ENCODE assay signal across 16 mouse cellular contexts in genomic region chr12:45672361-45672760, GRCm38 (mm10).
DNase-seq lines count a peak whose midpoint lies in the region; ATAC-seq lines count a peak whose summit lies in the region.
"Had no signal": no experiment of that assay in that cellular context is flagged by ENCODE, and none has a peak within 500 bp of the region (broad histone marks: within the 10 kb centered on the region; RNA-seq: fewer than 3 reads in every experiment).

No protein-coding gene starts in this region.

- no peak overlapping the region for H3K9ac ChIP-seq in kidney, embryonic 15.5 days
- no peak overlapping the region for H3K9ac ChIP-seq in kidney, embryonic 14.5 days (ENCODE audit: low read depth, low read length)
- H3K9ac ChIP-seq in hindbrain, embryonic 14.5 days = no peak overlapping the region
- H3K9ac ChIP-seq in midbrain, embryonic 14.5 days (replicated peaks; ENCODE audit: low read length) = 0 out of 2 replicates have a peak overlapping the region, but pooled peaks have one; percentile 7
- H3K9ac ChIP-seq: liver, embryonic 13.5 days had no signal

- no peaks in the 10 kb centered on the region for H3K9me3 ChIP-seq in kidney, embryonic 15.5 days (replicated peaks)
- H3K9me3 ChIP-seq in kidney, embryonic 14.5 days (ENCODE audit: control insufficient read depth, low read length) = no peaks in the 10 kb centered on the region
- no peaks in the 10 kb centered on the region for H3K9me3 ChIP-seq in hindbrain, embryonic 14.5 days (ENCODE audit: control insufficient read depth, low read length)
- H3K9me3 ChIP-seq in midbrain, embryonic 14.5 days (ENCODE audit: control insufficient read depth, low read length) = no peaks in the 10 kb centered on the region
- H3K9me3 ChIP-seq: G1E; liver, embryonic 13.5 days had no signal

- ATAC-seq in kidney, embryonic 15.5 days (replicated peaks; ENCODE audit: low FRiP score) = no peak
- ATAC-seq in kidney, embryonic 14.5 days (ENCODE audit: low FRiP score, low TSS enrichment) = no peak
- ATAC-seq in hindbrain, embryonic 14.5 days (ENCODE audit: low FRiP score) = 0 out of 2 replicates have a peak, but pooled peaks have one; percentile 3
- no peak for ATAC-seq in midbrain, embryonic 14.5 days (ENCODE audit: low FRiP score, low TSS enrichment)
- ATAC-seq: intestine, postnatal 0 days had no signal

- peaks cover 13% of the 10 kb centered on the region for H3K4me1 ChIP-seq in kidney, embryonic 15.5 days
- peaks cover 6% of the 10 kb centered on the region; the same call in 1 of the 2 replicates for H3K4me1 ChIP-seq in kidney, embryonic 14.5 days (ENCODE audit: control insufficient read depth, insufficient read depth, low read length)
- H3K4me1 ChIP-seq in hindbrain, embryonic 14.5 days (replicated peaks; ENCODE audit: control insufficient read depth, insufficient read depth, low read length) = peaks cover 25% of the 10 kb centered on the region
- H3K4me1 ChIP-seq in midbrain, embryonic 14.5 days (ENCODE audit: control insufficient read depth, insufficient read depth, low read length) = peaks cover 24% of the 10 kb centered on the region
- H3K4me1 ChIP-seq: liver, embryonic 13.5 days had no signal

- no peaks in the 10 kb centered on the region for H3K36me3 ChIP-seq in kidney, embryonic 15.5 days
- no peaks in the 10 kb centered on the region for H3K36me3 ChIP-seq in kidney, embryonic 14.5 days (ENCODE audit: control insufficient read depth, insufficient read depth, low read length)
- no peaks in the 10 kb centered on the region for H3K36me3 ChIP-seq in hindbrain, embryonic 14.5 days (replicated peaks; ENCODE audit: control insufficient read depth, insufficient read depth)
- no peaks in the 10 kb centered on the region for H3K36me3 ChIP-seq in midbrain, embryonic 14.5 days (ENCODE audit: control insufficient read depth, insufficient read depth, low read length)
- H3K36me3 ChIP-seq: G1E; liver, embryonic 13.5 days had no signal

- no peak overlapping the region for H3K4me3 ChIP-seq in kidney, embryonic 15.5 days (replicated peaks)
- no peak overlapping the region for H3K4me3 ChIP-seq in kidney, embryonic 14.5 days (ENCODE audit: low read length)
- no peak overlapping the region for H3K4me3 ChIP-seq in hindbrain, embryonic 14.5 days (replicated peaks; ENCODE audit: low read length)
- H3K4me3 ChIP-seq in midbrain, embryonic 14.5 days (replicated peaks; ENCODE audit: low read depth, low read length) = no peak overlapping the region
- H3K4me3 ChIP-seq: left cerebral cortex, adult 2 months; liver, embryonic 13.5 days had no signal

- peak; percentile 8 for DNase-seq in embryo, embryonic 11 days
- DNase-seq in hindbrain, embryonic 14.5 days (ENCODE audit: low spot score) = peak; percentile 51
- peak; percentile 48 for DNase-seq in midbrain, embryonic 14.5 days
- no peak for DNase-seq in urinary bladder, postnatal 4 days (ENCODE audit: low spot score in 2 of 2)
- DNase-seq in right cerebral cortex, postnatal 4 days = no peak
- no peak for DNase-seq in kidney, postnatal 14 days
- DNase-seq: adrenal gland, postnatal 25 days; cerebellum, postnatal 36 days; heart, adult 18-20 months; heart, postnatal 14 days; liver, embryonic 13.5 days had no signal

- no peaks in the 10 kb centered on the region for H3K27me3 ChIP-seq in kidney, embryonic 15.5 days
- no peaks in the 10 kb centered on the region for H3K27me3 ChIP-seq in kidney, embryonic 14.5 days (ENCODE audit: control insufficient read depth, insufficient read depth, low read length)
- H3K27me3 ChIP-seq in hindbrain, embryonic 14.5 days (ENCODE audit: control insufficient read depth, insufficient read depth, low read length) = no peaks in the 10 kb centered on the region
- no peaks in the 10 kb centered on the region for H3K27me3 ChIP-seq in midbrain, embryonic 14.5 days (ENCODE audit: control insufficient read depth, insufficient read depth, low read length)
- H3K27me3 ChIP-seq: liver, embryonic 13.5 days had no signal

- no peak overlapping the region for H3K4me2 ChIP-seq in kidney, embryonic 15.5 days
- H3K4me2 ChIP-seq in kidney, embryonic 14.5 days (replicated peaks; ENCODE audit: low read depth, low read length) = no peak overlapping the region
- no peak overlapping the region for H3K4me2 ChIP-seq in hindbrain, embryonic 14.5 days (replicated peaks)
- H3K4me2 ChIP-seq in midbrain, embryonic 14.5 days (ENCODE audit: low read length) = no peak overlapping the region
- H3K4me2 ChIP-seq: liver, embryonic 13.5 days had no signal

- WGBS in kidney, embryonic 15.5 days = 41% methylated on average over 3 of the region's 3 CpGs
- 44% methylated on average over 3 of the region's 3 CpGs for WGBS in kidney, embryonic 14.5 days
- WGBS in hindbrain, embryonic 14.5 days = 44% methylated on average over 3 of the region's 3 CpGs
- 48% methylated on average over 3 of the region's 3 CpGs for WGBS in midbrain, embryonic 14.5 days

- 0 out of 2 replicates have a peak overlapping the region, but pooled peaks have one; percentile 33 for H3K27ac ChIP-seq in kidney, embryonic 15.5 days
- no peak overlapping the region; the same call in 1 of the 2 replicates for H3K27ac ChIP-seq in kidney, embryonic 14.5 days (ENCODE audit: low read depth, low read length)
- peak overlapping the region; percentile 90 for H3K27ac ChIP-seq in hindbrain, embryonic 14.5 days
- peak overlapping the region; percentile 84 for H3K27ac ChIP-seq in midbrain, embryonic 14.5 days (replicated peaks; ENCODE audit: low read depth, low read length)
- H3K27ac ChIP-seq: left cerebral cortex, adult 2 months; liver, embryonic 13.5 days had no signal

Comparison
In these comparisons a context has a peak if more than half of its experiments do, and no peak if none do; other contexts are left out.
1. DNase-seq: peak in embryo, embryonic 11 days (single experiment), hindbrain, embryonic 14.5 days (single experiment) and midbrain, embryonic 14.5 days (single experiment); none in urinary bladder, postnatal 4 days (0 of 2), right cerebral cortex, postnatal 4 days (single experiment) and kidney, postnatal 14 days (single experiment).